Mouse (Mus musculus): Measurements from ENCODE around the gene Msrb2.

GRCm38 (mm10) chr2:19416066-19416465 lies 44.8 kb downstream of the Msrb2 start:
- TF ChIP-seq CTCF (IDR thresholded peaks at IDR 0.05; ENCODE audit: low read depth) (no peak), EP300 (optimal IDR thresholded peaks at IDR 0.05) (no peak)
